Mouse (Mus musculus): Measurements from ENCODE around the gene Ssu72.

The Ssu72 gene

DNA sequence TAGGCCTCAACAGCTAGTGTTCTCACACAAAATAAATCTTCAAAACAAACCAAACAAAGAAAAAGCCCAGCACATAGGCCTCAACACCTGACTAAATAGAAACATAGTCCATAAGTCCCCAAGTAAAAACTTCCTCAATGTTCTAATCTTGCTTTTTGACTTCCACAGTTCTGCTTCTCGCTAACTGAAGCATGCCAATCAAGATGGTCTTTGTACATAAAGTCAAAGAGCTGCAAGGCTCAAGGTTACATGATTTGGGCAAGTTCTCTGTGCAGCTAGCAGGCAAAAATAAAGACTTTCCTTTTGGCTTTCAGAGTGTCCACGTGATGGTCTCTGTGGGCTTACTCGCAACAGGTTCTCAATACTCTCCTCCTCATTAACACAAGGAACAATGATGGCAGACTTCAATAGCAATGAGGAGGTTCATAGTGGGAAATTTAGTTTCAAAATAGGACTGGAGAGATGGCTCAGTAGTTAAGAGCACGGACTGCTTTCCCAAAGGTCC, 1.1 kb upstream of the Ssu72 start:
- DNase-seq: no peak

DNA sequence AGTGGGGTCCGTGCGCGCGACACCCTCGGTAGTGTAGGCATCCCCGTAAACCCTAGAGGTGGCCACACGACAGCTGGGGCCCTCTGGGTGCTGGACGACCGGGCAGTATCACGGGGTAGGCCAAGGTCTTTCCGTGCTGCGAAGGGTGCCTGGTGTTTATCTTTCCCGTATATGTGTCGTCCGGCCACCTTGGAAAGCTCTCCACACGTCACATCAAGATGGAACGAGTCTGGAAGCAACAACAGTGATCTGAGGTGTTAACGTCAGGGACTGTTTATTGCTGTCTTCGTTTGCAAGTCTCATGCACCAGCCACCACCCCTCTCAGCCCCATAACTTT, 961 bp downstream of the Ssu72 start:
- DNase-seq: no peak

DNA sequence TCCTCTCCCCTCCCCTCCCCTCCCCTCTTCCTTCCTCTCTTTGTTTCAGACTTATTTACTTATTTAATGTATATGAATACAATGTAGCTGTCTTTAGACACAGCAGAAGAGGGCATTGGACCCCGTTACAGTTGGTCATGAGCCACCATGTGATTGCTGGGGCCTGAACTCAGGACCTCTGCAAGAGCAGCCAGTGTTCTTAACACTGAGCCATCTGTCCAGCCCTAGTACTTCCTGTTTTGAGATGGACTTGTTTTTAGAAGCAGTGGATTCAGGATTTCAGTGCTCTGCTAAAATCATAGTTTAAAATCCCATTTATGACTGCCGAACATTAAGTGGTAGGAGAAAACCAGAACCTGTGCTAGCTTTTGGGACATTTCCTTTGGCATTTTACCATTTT, 4.0 kb downstream of the Ssu72 start:
- DNase-seq: no peak

DNA sequence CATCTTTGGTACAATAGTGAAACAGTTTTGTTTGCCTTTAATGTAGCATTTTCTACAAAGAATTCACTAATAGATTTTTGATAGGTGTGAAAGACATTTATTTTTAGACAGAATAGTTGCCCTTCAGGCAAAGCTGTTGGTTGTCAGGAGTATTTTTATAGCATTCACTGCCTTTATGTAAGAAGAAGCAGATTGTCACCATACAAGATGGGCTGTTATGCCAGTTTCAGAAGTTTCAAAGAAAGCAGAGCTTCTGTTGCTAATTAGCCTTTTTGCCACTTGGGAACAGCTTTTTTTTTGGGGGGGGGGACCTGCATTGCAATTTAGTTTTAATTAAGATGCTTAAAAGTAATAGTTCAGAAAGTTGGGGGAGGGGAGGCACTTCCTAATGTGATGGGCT, 4.4 kb downstream of the Ssu72 start:
- DNase-seq: no peak

DNA sequence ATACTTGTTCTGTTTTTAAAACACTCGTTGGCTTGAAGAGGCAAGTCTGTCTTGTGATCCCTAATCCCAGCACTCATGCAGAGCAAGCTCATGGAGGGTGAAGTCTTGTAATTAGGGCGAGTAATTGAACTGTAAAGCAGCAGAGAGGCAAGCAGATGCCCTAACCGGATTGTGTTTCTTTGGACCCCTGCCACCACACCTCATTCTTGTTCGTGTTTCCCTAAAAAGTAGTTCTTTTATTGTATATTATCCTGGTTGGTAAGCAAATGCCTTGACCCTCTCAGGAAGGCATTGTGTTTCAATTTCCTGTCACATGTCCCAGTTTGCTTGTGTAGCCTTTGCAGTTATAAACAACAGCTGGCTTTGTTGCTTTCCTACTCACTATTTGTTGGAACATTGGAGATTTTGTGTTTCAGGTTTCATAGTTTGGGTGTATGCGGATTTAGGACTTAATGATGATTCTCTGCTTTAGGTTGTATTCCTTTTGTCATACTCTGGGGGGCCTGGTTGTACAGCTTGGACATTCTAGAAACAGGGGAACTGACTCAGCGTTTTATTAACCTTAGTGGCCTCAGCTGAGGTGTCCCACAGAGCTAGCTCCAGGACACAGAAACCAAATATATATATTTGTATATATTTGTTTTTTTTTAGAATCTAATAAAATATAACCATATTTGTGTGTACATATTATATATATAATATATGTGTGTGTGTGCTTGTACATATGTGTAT, 6.1 kb downstream of the Ssu72 start:
- peak; percentile 91 for DNase-seq

DNA sequence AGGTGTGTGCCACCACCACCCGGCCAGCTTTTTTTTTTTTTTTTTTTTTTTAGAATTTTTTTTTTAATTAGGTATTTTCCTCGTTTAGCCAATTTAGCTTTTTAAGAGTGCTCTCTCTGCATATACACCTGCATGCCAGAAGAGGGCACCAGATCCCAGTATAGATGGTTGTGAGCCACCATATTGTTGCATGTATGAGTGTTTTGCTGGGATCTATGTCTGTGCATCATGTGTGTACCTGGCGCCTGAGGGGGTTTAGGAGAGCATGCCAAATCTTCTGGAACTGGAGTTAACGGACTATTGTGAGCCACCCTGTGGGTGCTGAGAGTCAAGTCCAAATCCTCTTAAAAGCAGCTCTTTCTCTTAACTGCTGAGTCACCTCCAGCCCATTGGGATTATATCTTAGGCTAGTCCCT, 17.1 kb downstream of the Ssu72 start:
- peak; percentile 87 for DNase-seq

DNA sequence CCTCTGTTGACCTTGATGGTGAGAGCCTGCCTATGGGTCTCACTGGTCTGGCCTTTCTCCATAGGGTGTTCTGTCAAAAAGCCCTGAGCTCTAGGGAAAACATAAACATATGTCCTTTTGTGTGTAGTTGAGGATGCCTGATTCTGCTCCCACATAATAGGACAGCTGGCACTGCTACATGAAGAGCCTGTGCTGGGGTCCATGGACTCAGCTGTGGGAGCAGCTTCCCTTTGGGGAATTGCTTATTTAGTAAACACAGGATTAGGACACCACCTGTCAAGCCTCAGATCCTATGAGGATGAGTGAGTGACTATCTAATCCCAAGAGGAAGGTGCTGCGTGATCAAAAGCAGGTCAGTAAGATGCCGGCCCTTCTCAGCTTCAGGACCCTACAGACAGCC, 23.4 kb downstream of the Ssu72 start:
- no peak for DNase-seq

DNA sequence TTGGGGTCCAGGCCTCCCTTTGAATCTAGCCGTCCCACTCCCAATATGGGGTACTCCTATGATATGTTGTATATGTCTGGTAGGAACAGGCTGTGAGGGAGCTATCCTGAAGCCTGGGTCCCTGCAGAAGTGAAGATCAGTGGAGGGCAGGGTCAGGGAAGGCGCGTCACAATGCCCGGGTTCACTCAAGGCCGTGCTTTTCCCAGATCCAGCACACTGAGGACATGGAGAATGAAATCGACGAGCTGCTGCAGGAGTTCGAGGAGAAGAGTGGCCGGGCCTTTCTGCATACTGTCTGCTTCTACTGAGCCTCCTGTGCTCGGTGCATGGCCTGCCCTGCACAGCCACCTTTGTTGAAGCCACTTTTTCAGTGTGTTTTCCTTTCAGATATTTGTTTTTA, 28.7 kb downstream of the Ssu72 start:
- DNase-seq: peak; percentile 90

DNA sequence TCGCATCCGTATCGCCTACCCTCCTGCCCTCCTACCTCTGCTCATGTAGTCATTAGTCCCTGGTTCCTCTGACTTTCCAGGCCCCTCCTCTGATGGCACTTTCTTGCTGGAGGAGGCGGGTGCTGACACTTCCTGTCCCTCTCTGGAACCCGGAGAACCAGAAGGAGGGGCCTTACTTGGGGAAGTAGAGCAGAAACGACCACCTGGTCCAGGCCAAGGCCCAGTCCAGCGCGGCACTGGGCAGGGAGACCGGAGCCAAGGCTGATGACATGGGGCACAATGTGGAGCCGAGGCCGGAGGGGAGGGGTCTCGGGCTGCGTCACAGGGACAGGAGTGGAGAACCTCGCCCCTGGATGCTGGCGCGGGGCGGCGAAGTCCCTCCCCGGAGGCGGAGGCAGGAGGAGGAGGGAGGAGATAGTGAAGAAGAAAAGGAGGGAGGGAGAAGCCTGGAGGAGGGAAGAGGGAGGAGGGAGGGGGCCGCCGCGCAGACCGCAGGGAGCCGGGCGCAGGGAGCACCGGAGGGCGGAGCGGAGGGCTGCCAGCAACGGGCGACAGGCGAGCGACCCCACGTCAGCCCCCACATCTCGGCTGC, 29.8 kb downstream of the Ssu72 start, which contains the start of gene Tmem240:
Gene Tmem240 (plus strand): TSS at position 451 of the 592 bp plus-strand sequence.
- peak; percentile 99 for DNase-seq

DNA sequence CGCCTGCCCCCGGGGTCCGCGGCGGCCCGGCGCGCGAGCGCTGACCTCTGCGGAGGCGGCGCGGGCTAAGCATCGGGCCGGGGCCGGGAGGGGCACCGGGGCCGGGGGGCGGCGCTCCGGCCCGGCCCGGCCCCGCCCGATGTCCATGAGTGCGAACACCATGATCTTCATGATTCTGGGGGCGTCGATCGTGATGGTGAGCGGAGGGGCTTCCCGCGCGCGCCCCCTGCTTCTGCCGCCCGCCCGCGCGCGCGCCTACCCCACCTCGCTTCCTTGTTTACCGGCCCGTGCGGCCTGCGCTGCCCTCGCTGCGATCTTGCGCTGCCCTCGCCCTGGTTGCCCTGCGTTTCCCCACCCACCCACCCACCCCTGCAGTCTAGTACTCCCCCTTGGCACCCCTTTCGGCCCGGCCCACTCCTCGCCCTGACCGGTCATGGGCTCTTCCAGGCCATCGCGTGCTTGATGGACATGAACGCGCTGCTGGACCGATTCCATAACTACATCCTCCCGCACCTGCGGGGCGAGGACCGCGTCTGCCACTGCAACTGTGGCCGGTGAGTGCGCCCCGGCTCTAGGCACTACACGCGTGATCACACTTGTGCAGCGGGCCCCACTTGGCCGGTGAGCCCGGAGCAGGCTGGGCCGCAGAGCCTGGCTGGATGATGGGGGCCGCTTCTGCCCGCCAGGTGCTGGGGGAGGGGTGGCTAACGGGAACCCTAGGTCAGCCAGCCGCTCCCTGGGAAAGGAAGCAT, 30.5 kb downstream of the Ssu72 start:
- peak; percentile 97 for DNase-seq

DNA sequence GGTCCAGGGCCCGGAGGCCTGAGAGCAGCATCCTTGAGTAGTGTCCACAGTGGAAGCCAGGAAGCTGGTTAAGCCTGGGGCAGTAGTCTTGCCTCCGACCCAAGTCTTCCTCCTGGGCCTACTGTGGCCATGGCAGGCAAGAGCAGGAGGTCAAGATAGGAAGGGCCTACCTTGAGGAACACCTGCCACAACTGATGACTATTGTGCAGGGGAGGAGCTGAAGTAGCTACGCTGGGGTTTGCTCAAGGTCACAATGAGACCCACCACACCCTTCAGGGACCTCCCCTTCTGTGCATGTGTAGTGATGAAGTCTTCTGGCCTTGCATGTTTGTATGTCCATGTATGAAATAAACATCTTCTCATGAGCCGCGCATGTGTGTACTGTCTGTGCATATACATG, 31.2 kb downstream of the Ssu72 start:
- peak; percentile 94 for DNase-seq

DNA sequence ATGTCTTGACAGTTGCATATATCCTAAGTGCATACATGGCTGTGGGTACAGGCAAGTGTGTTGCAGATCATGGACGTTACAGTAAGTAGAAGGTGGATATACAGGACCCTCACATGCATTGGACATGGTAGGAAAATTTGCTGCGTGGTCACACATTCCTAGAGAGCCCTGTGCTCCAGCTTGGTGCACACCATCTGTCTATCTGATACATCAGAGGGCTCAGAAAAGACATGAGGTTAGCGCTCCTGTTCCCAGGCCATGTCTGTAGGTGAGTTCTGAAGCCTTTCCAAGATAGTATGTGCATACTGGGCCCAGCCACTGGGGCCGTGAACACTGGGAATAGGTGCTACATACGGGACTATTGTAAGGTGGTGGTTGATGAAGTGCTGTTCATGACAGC, 31.8 kb downstream of the Ssu72 start:
- DNase-seq: peak; percentile 89

DNA sequence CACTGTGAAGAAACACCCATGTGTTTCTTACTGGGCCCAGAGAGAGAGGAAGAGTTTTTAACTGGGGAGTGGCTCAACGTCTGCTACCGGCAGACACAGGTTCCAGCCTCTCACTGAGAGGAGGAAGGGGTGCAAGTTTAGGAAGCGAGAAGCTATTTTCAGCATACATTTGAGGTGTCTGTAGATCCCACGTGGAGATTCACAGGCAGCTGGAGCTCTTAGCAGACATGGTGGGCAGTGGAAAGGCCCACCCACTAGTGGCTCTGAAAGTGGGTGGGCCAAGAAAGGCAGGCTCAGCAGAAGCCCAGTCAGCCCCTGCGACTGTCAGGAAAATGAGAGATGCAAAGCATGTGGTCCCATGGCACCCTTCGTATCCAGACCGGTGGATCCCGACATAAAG, 33.7 kb downstream of the Ssu72 start:
- peak; percentile 85 for DNase-seq

DNA sequence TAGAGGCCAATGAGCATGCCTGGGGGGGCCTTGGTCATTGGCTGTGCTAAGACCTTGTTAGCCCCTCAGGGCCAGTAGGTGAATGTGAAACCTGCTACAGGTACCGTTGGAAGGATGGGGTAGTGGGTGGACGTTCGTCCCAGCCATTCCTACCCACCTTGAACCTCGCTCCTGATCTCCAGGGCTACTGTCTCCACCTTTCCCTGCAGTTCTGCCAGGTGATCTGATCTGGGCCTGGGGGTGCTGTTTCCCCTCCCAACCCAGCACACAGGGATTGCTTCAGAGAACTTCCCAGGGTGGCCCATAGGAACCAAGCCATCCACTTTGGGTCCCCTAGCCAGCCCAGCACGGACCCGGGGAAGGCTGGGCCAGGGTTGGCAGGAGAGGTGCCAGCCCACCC, 34.6 kb downstream of the Ssu72 start:
- peak; percentile 88 for DNase-seq

DNA sequence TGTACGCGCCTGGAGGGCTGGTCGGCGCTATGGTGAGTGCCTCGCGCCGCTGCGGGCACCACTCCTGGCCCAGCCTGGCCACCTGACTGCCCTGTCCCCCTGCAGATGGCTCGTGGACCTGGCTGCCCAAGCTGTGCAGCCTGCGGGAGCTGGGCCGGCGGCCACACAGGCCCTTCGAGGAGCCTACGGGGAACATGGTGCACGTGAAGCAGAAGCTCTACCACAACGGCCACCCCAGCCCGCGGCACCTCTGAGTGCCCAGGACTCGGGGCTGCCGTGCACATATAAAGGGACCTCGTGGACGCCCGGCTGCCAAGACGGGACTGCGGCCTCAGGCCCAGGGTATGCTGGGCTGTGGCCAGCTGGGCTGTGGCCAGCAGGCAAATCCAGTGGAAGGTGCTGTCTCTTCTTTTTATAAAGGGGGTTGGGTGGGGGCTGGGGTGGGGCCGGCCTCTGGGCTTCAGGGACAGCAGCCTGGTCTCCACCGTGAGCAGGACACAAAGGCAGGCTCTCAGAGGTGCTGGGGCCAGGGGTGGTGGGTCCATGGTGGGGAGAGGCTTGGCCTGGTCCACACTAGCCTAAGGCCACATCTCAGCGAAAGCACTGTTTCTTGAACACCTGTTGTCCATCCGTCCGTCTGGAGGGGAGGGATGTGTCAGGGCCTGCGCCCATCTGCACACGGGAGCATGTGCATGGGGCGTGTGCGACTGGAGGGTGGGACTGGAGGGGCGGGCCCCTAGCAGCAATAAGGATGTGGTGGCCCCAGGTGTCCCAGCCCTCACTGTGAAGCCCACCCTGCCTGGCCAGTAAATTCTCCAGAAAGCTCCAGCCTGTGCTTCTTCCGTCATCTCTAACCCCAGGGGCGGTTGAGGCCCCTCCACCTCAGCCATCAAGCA, 35.4 kb downstream of the Ssu72 start:
- DNase-seq: peak; percentile 93

DNA sequence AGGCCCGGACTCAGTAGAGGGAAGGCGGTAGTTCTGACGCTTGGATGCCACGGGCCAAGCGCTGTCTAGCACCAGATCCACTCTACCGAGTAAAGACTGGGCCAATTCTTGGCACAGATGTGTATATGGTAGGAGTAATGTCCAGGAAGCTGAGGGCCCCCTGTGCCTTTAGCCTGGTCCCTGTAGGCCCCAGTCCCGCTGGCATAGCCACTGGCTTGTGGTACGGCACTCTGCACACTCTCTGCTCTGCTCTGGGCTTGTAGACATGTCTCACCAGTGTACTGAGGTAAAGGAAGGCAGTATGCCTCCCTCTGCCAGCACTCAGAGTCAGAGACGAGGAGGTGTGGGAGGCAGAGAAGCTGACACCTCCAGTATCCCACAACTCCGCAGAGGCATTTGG, 36.1 kb downstream of the Ssu72 start:
- DNase-seq: peak; percentile 90

DNA sequence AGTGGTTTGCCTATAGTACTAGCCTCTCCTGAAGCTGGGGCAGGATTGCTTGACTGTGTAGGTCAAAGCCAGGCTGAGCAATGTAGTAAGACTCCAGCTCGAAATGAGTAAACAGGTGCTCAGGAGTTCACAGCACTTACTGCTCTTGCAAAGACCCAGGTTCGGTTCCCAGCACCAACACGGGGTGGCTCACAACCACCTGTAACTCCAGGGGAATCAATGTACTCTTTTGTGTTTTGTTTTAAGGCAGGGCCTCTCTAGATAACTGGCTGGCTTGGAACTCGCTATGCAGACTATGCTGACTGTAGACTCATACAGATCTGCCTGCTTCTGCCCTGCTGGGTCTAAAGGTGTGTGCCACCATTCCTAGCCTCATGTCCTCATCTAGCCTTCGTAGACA, 38.1 kb downstream of the Ssu72 start:
- DNase-seq: peak; percentile 77

DNA sequence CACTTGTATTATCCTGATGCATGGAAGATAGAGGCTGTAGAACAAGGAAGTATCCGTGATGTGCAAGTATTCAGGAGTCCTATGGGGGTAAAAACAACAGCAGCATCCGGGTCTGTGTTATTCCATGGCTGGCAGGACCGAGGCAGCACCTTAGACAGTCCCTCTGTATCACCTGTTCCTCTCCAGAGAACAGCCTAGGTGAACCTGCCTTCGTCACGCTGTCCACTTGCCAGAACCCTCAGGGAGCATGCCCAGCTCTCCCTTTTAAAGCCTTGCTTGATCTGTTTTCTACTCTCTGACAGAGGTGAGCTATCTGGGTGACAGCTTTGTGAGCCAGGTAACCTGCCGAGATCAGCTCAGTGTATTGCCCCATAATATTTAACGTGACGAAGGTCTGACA, 39.9 kb downstream of the Ssu72 start:
- DNase-seq: peak; percentile 77

DNA sequence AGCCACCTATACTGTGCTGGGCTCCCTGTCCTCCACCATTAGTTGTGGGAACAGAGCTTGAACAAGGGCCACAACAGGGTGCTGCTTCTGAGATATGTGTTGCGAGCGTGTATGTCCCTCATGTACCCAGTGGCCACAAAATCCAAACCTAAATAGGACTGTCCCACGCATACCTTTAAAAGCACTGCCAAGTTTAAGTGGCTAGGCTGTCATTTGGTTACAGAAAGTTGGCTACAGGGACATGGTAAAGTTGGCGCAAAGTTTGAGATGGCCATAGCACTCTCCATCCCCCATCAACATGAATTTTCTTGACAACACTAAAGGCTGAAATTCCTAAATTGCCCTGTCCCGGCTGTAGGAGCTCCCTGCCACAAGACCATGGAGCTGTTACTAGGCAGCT, 40.5 kb downstream of the Ssu72 start:
- no peak for DNase-seq

DNA sequence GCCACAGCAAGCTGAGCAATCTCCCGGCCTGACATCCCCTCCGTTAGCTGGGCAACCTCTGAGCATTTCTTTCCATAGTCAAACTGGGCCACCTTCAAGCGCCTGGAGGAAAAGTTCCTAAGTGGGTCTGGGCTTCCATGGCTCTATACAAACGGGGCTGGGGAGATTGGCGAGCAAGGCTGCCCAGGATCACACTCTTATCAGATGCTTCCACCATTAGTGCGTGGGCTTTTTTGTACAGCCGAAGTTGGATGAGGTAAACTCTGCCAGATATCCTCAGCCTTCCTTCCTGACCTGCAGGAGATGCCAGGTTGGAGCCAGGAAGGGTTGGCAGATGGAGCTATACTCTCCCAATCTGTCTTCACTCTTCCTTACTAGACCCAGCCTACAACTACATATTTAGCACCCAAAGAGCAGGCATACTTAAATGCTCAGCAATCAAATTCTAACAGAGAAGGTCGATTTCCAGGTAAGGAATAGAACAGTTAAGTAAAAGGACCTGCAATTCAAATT, 41.5 kb downstream of the Ssu72 start:
- DNase-seq: no peak

DNA sequence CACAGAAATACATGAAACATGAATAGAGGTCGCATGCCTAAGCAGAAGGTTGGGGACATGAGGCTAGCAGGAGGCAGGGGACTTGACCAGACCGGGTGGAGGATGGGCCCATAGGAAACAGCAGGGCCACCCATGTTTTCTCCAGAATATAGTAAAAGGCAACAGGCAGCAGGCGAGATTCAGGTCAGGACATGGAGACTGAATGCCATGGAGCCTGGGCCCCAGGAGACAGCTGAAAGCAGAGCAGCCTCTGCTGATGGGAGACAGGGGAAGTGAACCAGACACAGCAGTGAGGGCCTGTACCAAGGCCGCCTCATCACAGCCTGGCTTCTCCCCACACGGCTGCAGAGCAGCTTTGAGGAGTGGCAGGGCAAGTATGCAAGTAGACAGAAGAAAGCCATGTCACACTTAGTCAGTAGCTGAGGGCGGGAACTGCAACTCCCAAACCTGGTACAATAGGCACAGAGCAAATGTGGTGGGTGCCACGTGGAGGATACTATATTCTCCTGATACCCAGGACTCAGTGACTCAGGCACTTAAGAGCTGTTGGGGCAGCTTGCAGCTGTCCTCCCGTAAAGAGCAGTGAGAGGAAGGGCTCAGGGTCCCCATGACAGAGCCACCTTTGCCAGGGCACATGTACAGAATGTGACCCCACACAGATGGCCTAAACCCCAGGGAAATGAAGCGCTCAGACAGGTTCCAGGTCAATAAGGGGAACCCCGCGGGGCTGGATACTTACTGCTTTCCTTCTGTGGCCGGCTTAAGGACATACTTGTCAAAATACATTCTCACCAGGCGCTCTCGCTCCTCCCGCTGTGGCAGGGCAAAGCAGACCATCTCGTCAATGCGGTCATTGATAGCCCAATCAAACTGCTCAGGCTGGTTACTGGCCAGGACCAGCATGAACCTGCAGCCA, 42.2 kb downstream of the Ssu72 start:
- DNase-seq: no peak

DNA sequence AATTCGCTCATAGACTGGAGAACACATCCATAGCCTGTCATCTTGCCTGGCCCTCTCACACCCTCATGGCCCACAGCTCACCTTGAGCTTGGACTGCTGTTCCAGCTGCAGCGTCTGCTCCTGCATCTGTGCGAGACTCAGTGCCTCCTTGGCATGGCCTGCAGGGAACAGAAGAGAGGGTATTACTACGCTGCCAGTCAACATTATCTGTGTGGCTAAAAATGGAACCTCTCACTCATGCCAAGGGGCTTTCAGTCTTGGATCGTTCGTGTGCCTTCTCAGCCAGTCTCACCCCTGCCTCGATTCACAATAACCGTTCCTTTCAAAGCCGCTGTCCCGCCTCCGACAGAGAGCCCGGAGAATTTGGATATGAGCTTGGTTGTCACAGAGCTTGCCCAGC, 52.4 kb downstream of the Ssu72 start:
- no peak for DNase-seq
